Mouse (Mus musculus) thymus, adult 2 months (tissue): ENCODE measurements around the gene Adamts9. TPM values are rescaled to one million over a fixed set of nuclear protein-coding genes. Genes with fewer than 3 reads are reported as not detected.
A peak's percentile ranks its signal among the peaks of the same experiment; 100 is the strongest.

ENCODE experiments used
- DNase-seq: peaks from one replicate; pipeline ENCODE4 v3.0.0; 2021
- H3K27ac ChIP-seq: fragments of 200-500 bp; 2 replicates; pipeline ENCODE4 v1.5.1; 2012; ENCODE audit warnings: low read length, control low read depth; ENCODE audit not compliant: control insufficient read depth, insufficient read depth
- H3K27me3 ChIP-seq: fragments of 200-500 bp; 2 replicates; pipeline ENCODE4 v1.6.1; 2012; ENCODE audit warnings: mild to moderate bottlenecking, low read length, moderate library complexity, mixed read lengths; ENCODE audit not compliant: control insufficient read depth, insufficient read depth
- H3K36me3 ChIP-seq: fragments of 200-500 bp; 2 replicates; pipeline ENCODE4 v1.6.1; 2012; ENCODE audit warnings: mild to moderate bottlenecking, low read length, moderate library complexity; ENCODE audit not compliant: control insufficient read depth, insufficient read depth
- H3K4me1 ChIP-seq: fragments of 200-500 bp; replicated peaks from 2 replicates; pipeline ENCODE4 v1.6.1; 2012; ENCODE audit warnings: low read length; ENCODE audit not compliant: control insufficient read depth, insufficient read depth
- H3K4me3 ChIP-seq: fragments of 200-500 bp; 2 replicates; pipeline ENCODE4 v1.5.1; 2012; ENCODE audit warnings: mild to moderate bottlenecking, low read length, control low read depth, moderate library complexity; ENCODE audit not compliant: control insufficient read depth, insufficient read depth
- CTCF ChIP-seq: fragments of 200-500 bp; IDR thresholded peaks from 2 replicates; pipeline ENCODE4 v1.5.1; 2012; ENCODE audit warnings: mild to moderate bottlenecking, control low read depth, low read length, moderate library complexity, borderline replicate concordance; ENCODE audit not compliant: control insufficient read depth, poor library complexity, insufficient read depth; ENCODE audit errors: extremely low read depth
- POLR2A ChIP-seq: fragments of 200-500 bp; IDR thresholded peaks from 2 replicates; pipeline ENCODE4 v1.6.1; 2012; ENCODE audit warnings: mild to moderate bottlenecking, low read length, control low read depth, moderate library complexity; ENCODE audit not compliant: control insufficient read depth, poor library complexity, insufficient read depth; ENCODE audit errors: extremely low read depth
- WGBS: fragments of 180-500 bp; shearing (Covaris S2); methylation state at CpG from one replicate; pipeline ENCODE4 v1.1.7; 2018; 5-methylcytosine and 5-hydroxymethylcytosine counted together
- polyA plus RNA-seq: library from polyadenylated mRNA; depleted of rRNA; stranded (reverse); fragments of >200 nt; gene quantifications from 2 replicates; pipeline ENCODE4 v1.2.3, GENCODE M21; 2012

Adamts9 gene
- polyA plus RNA-seq, 1 experiment = 4.5 TPM

DNA sequence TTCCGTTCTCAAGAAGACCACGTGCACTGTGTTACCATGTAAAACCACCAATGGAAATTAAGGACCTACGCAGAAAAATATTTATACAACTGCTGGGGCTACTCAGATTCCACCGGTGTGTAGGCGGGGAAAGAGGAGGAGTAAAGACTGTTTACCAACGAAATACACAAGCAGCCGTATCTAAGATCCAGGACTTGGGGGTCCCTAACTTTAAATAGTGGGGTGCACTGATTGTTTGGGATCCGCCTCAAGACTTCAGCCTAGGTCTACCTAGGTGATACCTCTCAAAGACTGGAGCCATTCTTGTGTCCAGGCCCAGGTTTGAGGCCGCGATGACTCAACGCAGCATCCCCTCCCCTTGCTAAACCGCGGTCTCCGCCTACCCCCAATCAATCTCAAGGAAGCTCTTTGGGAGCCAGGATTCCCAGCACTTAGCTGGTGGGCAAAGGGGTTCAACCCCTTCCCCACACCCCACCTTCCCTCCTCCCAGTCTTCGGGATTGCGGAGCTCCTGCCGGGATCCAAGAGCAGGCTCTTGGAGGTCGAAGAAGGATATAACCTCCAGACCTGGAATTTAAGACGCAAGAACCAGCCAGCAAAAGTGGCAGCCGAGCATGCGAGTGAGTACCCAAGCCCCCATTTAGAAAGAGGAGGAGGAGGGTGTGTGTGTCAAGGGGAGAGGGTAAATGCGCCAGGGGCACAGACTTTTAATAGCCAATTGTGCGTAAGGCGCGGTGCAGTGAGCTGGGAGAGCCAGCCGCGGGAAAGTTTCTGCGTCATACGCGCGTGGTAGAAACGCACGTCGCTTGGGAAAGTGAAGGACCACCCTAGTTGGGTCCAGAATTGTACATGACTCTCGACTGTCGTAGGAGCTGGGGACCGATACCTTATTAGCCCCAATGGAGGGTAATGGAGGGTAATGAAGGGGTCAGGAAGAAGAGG is 2.8 kb downstream of the Adamts9 start:
- peak overlapping the region; percentile 16; the same call in 1 of the 2 replicates for H3K4me3 ChIP-seq
- TF ChIP-seq POLR2A (no peak), CTCF (no peak)
- no peak overlapping the region for H3K27ac ChIP-seq
- no peaks in the 10 kb centered on the region for H3K36me3 ChIP-seq
- H3K27me3 ChIP-seq = no peaks in the 10 kb centered on the region; the same call in 1 of the 2 replicates
- DNase-seq = no peak
- no peaks in the 10 kb centered on the region for H3K4me1 ChIP-seq
- WGBS = 8% methylated on average over 37 of the region's 37 CpGs

DNA sequence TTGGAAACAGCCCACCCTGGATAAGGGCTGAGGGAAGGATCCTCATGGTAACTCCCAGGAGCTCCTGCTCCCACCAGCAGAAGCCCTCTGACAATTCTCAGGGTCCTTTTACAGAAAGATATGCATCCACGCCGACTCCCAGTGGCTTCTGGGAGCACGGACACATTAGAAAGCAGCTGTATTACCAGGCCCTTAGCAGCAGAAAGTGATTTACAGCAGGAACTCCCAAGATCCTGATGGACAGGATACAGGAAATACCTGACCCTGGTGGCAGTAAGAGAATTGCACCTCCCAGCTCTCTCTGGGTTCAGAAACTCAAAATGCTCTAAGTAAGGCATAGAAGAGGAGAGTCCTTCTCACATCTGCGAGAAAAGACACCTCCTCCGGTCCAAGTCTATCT is 15.0 kb downstream of the Adamts9 start:
- H3K36me3 ChIP-seq = no peaks in the 10 kb centered on the region
- no peak for TF ChIP-seq CTCF
- no peak for TF ChIP-seq POLR2A
- 79% methylated on average over 5 of the region's 5 CpGs for WGBS
- no peak overlapping the region for H3K4me3 ChIP-seq
- no peak overlapping the region for H3K27ac ChIP-seq
- H3K4me1 ChIP-seq = no peaks in the 10 kb centered on the region
- no peak for DNase-seq
- H3K27me3 ChIP-seq = no peaks in the 10 kb centered on the region

DNA sequence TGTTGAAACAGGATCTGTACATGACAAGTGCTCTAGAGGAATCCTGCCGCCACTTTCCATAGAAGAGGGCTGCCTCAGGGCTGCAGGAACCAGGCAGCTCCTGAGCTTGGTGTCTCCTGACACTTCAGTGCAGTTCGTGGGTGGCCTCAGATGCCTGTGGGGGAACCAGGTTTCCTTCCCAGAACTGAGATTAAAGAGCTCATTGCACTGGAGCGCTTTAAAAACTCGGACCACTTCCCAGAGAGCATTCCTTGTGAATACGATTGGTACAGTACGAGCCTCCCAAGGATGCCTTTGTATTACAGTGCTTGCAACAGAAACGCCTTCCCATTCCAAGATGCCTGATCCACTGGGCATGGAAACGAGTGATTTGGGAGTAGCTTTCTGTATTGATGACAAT is 18.8 kb downstream of the Adamts9 start:
- Histone ChIP-seq H3K27me3 (no peaks in the 10 kb centered on the region), H3K36me3 (no peaks in the 10 kb centered on the region), H3K27ac (no peak overlapping the region), H3K4me1 (no peaks in the 10 kb centered on the region), H3K4me3 (no peak overlapping the region)
- no peak for TF ChIP-seq CTCF
- TF ChIP-seq POLR2A = no peak
- 90% methylated on average over 8 of the region's 8 CpGs for WGBS
- no peak for DNase-seq

DNA sequence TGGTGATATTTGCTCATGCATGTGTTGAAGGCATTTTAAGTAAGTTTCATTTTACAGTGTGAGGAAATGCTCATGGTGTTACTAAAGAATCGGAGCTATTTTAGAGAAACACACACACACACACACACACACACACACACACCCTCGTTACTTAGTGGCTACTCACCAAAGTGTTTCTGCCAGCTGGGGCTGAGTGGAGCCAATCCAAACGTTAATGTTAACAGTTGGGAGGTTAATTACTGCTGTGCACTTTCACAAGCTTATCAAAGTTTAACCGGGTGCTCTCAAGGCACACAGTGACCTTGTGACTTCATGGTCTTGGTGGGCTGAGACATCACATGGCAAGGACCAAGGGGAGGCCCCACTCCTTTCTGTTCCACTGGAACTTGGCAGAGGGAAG is 21.4 kb downstream of the Adamts9 start:
- TF ChIP-seq POLR2A (no peak), CTCF (no peak)
- Histone ChIP-seq H3K27ac (no peak overlapping the region), H3K36me3 (no peaks in the 10 kb centered on the region), H3K27me3 (no peaks in the 10 kb centered on the region), H3K4me1 (no peaks in the 10 kb centered on the region), H3K4me3 (no peak overlapping the region)
- 57% methylated on average over 4 of the region's 4 CpGs for WGBS
- no peak for DNase-seq

DNA sequence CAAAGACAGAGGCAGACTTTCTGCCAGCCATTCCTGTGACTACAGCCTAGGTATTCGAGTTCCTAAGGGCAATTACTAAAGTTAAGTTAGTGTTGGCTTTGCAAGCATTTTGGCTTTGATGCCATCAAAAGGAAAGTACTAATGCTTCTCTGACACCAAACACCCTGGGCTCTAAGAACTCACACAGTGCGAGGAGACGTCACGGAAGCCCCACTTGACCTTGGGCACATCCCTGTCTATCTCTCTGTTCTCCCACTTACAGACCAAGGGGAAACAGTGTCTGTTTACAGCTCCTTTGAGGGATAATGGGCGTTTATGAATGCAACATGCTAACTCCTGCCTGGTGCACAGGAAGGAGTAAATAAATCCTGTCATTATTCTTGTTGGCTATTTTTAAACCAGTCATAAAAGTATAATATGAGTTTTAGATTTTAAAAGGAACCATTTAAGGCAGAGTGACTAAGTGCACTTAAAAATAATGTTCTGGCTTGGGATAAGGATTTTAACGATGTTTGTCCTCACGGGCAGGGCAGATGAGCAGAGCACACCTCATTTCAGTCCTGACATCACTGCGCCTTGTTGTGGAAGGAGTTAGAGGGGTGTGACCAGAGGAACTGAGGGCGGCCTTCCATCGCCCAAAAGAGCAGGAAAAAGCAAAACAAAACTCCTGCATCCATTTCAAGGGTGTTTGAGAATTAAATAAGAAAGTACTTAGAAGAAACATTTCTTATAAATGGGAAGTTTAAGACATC is 22.2 kb downstream of the Adamts9 start:
- Histone ChIP-seq H3K27ac (no peak overlapping the region), H3K27me3 (no peaks in the 10 kb centered on the region), H3K4me1 (no peaks in the 10 kb centered on the region), H3K4me3 (no peak overlapping the region), H3K36me3 (no peaks in the 10 kb centered on the region)
- DNase-seq = no peak
- 80% methylated on average over 10 of the region's 10 CpGs for WGBS
- TF ChIP-seq POLR2A (no peak), CTCF (no peak)

DNA sequence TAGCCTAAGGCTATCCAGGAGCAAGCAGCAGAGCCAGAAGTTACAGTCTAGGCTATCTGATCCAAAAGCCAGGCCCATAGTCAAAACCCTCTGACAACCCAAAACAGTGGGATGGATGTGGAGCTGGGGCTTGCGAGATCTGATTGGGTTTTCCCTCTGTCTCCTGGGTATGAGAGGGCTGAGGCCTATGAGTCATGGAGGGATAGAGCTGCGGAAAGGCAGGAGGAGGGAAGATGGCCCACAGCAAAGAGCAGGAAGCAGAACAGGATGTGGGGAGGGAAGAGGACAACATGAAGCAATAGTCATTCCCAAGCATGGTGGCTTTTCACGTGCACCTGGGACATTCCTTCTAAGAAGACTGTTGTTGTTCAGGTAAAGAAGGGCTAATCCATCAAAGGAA is 32.7 kb downstream of the Adamts9 start:
- no peak overlapping the region for H3K4me3 ChIP-seq
- no peak for TF ChIP-seq POLR2A
- TF ChIP-seq CTCF = no peak
- no peaks in the 10 kb centered on the region for H3K27me3 ChIP-seq
- H3K36me3 ChIP-seq = no peaks in the 10 kb centered on the region
- H3K27ac ChIP-seq = no peak overlapping the region
- WGBS = 51% methylated on average over 3 of the region's 3 CpGs
- H3K4me1 ChIP-seq = no peaks in the 10 kb centered on the region
- DNase-seq = no peak
